Mouse (Mus musculus) testis, adult 2 months (tissue): Measurements from ENCODE around the gene Timm17a.

Experiments used
- CTCF ChIP-seq: fragments of 200-500 bp; IDR thresholded peaks from 2 replicates; pipeline ENCODE4 v1.5.1; 2012; ENCODE audit warnings: low read depth, mild to moderate bottlenecking, inconsistent platforms, low read length, moderate library complexity; ENCODE audit not compliant: control insufficient read depth, insufficient read depth, insufficient replicate concordance
- POLR2A ChIP-seq: fragments of 200-500 bp; IDR thresholded peaks from 2 replicates; pipeline ENCODE4 v1.6.1; 2012; ENCODE audit warnings: low read depth, mild to moderate bottlenecking, inconsistent platforms, low read length, moderate library complexity; ENCODE audit not compliant: control insufficient read depth

DNA sequence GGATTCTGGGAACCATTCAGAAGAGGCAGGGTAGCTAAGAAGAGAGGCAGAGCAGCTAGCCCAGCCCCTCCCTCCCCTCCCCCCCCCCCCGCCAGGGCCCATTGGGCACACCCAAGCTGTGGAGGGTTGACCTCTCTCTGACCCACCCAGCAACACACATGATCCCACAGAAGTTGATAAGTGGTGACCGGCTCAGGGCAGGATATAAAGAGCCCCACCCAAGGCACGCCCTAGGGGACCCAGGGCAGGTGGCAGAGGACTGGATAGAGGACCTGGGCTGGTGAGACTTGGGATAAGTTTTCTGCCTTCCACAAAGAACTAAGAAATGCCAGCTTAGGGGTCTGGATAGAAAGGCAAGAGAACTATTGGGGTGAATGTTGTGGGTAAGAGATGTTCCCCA lies 62.9 kb downstream of the Timm17a start:
- TF ChIP-seq CTCF, result no peak
- TF ChIP-seq POLR2A, result no peak; the same call in 1 of the 2 replicates
